Mouse (Mus musculus) ovary, postnatal 36 days (tissue): ENCODE measurements around the gene Ccdc88c.

Source experiments
- DNase-seq: peaks from one replicate; pipeline ENCODE4 v3.0.0; 2022; ENCODE audit warnings: low spot score, mixed read lengths

Gene Ccdc88c

DNA sequence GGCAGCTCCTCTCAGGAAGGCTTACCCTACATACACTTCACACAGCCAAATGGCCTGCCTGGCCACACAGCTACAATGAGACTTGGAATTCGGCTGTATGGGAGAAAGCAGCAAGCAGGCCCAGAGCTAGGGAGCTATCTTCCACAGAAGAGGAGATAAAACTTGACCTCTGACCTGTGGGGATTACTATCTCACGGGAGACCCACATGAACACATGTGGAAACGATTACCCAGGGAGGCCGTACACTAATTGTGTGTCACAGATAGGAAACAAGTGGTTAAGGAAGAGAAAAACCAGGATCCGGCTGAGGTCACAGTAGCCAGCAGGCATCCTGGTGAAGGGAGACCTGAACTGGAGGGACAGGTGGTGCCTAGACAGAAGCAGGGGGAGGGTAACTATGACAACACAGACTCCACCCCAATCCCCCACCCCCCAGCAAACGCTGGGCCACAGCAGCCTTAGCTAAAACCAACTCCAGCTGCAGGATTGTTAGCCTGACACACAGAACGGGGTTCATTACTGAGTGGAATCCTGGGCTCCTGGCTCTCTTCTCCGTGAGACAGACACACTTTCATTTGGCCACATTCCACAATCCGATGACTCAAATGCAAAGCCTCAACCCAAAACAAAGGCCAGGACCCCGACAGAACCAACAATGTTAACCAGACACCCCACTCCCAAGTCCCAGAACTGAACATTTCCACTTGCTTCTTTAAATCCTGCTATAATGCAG, 30.9 kb downstream of the Ccdc88c start:
- no peak for DNase-seq

DNA sequence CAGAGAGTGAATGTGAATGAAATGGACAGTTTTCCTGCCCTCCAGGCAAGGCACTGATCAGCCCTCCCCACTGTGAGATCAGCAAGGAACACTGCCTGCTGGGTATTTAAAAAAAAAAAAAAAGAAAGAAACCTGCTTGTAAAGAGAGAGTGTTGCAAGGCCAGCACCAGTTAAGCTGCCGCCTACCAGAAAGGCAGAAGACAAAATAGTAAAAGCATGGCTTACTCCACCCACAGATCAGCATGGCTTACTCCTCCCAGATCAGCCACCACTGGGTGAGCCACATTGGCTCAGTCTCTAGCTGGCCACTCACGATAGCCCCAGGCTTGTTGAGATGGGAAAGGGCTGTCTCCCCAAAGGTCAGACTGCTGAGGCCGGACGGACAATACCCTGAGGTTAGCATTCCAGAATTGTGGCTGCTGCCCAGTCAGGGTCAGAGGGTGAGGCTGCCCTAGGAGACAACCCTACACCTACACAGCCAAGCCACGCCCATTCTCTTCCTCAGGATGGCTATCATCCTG, 32.4 kb downstream of the Ccdc88c start:
- no peak for DNase-seq

DNA sequence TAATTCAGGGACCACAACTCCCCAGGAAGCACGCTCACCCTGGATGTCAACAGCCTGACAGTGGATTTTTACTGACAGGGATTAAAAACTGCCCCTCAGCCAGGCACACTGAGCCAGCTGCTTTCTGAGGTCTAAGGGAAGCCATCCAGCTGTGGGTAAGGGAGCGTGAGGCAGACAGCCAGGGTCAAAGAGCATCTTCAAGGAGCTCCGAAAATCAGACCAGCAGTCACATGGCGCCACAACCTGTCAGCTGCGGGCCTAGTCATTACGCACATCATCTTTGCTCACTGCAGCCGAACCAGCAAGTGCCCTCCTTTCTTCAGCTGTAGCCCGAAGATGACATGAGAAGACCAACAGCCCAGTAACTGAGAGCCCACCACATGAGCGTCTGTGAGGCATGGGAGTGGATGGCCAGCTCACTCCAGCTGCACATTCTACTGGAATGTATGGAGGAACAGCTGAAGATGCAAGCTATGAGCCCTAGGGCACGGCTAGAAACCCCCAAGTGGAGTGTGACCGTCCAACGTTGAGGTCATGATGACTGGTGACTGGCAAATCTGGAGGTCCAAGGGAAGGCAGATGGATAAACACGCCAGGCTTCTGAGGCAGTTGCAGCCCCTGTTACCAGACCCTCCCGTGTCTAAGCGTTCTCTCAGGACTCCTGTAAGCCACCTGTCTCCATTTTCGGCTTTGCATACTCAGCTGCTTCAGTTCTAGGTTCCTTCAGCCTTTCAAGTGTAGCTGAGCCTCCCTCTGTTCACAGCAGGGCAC, 33.1 kb downstream of the Ccdc88c start:
- DNase-seq, result no peak

DNA sequence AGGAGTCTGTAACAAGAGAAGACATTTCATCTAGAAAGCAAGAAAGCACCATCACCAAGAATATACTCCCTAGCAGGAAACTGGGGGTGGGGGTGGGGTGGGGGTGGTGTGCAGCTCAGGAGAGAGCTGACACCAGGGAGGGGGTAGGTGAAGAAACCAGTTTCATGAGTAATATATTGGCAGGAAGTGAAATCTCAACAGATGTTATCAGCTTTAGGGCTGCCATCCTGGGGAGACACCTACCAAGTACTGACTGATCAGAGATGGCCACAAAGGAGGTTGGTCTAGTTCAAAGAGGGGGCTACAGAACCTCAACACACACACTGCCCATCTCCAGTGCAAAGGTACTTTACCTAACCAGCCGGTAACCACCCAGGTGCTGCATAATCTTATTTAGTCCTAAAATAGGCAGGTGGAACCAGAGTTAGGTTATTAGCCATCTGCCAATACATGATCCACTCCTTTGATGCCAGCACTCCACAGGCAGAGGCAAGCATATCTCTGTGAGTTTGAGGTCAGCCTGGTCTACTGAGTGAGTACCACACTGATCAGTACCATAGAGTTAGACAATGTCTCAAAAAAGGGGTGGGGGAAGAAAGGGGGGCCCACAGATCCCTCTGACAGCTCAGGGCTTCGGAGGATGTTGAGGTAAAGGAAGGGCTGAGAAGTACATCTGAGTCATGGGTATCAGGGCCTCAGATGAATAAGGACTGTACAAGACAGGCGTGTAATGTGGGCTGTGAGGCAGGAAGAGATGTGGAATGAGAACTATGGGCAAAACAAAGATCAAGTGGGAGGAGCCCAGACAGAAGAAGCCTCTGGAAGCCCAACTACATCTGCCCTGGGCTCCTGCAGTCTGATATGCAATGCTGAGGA, 34.5 kb downstream of the Ccdc88c start:
- DNase-seq, result no peak

DNA sequence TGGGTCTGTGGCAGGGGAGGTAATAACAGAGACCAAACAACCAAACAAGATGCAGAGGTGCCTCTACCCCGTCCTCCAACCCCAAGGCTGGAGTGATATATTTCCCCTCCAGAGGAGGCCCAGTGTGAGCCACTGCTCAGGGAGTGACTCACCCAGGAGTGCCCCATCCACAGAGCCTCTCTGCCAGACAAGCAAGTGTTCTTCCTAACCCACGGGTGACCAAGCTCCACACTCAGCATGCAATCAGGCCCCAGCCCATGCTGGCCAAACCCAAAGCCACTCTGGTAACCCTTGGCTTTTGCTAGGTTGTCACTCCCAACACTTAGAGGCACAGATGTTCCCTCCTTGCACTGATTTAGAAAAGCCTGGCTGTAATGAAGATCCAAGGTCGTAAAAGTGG, 35.7 kb downstream of the Ccdc88c start:
- no peak for DNase-seq

DNA sequence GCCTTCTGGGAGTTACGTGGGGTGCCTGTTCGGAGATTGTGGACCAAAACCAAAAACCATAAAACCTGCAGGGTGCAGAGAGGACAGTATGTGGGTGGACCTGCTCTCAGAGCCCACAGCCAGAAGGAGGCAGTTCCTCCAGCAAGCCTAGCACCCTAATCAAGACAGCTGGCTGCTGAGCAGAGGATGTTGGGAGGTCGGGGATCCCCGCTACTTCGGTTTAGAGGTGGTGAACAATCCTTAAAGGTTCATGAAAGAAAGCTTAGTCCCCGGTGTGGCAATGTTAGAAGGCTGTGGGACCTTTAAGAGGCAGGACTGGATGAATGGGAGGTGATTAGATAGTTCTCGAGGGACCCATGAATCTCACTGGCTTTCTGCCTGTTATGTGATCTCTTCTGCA, 36.4 kb downstream of the Ccdc88c start:
- DNase-seq, result no peak

DNA sequence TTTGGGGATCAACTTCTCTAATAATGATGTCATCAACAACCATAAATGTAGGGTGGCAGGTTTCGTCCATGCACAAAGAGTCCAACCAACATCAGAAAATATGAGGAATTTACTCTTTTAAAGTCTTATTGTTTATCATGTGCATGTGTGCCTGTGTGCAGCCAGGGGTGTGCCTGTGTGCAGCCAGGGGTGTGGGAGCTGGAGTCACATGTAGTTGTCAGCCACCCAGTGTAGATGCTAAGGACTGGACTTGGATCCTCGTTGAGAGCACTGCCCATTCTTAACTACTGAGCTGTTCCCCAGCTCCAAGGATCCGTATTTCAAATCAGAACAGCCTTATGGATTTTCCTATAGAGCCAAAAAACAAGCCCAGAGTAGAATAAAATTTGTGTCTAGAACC, 37.7 kb downstream of the Ccdc88c start:
- no peak for DNase-seq

DNA sequence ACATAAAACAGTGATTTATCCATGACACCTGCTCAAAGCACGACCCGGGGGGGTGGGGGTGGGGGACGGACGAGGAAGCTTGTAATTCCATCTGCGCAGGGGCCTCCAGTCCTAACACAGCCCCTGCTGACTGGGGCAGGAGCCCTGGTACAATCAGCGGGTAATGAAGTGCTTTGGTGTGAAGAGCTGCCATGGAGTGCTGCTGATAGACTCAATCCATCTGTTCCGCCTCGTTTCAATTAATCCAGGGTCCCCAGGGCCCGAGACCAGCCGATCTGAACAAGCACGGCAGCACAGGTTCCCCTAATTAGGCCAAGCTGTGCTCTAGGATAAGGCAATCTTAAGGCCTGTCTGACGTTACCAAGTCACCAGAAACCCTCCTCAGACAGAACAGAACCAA, 38.6 kb downstream of the Ccdc88c start:
- DNase-seq, result no peak

DNA sequence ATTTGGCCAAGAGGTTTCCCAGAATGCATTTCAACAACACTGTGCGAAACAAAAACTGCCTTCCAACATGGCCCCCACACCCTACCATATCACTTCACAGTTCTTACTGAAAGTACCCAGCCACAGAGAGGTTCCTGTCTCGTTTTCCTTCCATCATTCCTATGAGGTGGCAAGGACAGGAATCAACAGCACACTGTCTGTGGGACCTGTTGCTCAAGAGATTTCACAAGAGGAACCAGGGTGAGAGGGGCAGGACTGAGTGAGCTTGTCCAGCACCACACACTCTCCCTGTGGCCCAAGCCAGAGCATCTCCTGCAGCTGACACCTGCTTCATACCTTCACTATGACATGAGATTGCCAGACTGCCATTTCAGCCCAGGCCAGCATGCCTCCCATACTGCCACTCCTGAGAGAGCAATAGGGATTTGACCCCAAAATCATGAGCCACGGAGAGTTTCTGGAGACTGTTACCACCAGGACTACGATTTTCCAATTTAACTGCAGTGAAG, 39.0 kb downstream of the Ccdc88c start:
- no peak for DNase-seq

DNA sequence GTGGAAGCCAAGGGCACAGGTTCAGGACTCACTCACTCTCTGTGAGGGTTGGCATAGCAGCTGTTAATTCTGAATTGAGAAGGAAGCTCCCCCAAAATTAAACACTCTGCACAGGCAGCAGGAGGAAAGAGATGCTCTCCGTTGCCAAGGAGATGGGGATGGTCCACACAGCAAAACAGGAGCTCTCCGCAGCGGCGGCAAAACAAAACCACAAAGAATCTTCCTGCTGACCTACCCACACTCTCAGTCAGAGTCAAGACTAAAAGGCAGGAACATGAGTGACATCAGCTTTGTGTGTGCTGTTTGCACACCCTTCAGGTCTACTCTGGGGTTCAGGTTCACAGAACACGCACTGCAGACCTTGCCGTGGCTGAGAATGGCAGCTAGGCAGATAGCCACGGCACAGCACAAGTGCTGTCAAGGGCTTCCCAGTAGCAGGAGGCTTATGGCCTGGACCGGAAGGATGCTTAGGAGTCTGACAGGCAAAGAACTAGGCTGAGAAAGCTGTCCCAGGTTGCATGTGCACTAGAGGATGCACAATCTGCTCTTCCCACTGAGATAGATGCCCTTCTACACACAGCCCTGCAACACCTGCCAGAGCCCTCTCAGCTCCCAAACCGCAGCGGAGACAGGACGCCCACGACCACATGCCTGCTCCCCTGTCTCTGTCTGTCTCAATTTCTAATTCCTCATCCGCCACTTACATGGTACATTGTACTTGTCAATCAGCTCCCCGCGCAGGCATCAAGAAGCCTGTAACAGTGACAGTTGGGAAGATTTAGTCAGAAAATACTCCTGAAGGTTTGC, 40.3 kb downstream of the Ccdc88c start:
- DNase-seq, result no peak

DNA sequence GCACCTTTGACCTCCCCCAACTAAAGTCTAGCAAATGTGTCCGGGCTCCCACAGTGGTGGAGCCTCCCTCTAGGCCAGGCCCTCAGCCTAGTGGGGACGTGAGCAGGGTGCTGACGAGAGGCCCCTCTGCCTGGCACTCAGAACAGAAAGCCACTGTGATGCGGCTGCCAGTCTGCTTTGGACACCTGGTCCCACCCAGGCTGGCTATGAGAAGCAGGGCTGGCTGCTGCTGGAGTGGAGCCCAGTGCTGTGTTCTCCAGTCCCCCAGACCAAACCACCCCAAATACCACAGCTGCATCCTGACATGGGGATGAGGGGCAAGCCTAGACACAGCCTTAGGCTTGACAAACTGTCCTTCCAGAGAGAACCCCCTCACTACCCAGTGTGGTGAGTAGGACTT, 42.4 kb downstream of the Ccdc88c start:
- no peak for DNase-seq

DNA sequence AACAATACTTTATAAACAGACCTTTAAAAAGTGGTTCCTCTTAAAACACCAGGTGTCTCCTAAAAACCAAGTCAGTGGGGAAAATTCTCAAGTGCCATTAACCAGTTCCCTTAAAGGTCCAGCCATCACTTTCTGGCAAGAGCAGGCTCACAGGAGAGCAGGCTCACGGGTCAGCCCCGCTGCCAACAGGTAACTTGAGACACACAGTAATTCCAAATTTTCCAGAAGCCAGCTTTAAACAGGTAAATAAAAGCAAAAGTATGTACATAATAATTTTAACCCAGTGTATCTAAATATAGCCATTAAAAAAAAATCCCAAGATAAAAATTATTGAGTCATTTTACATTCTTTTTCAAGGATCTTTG, 43.1 kb downstream of the Ccdc88c start:
- DNase-seq, result no peak

DNA sequence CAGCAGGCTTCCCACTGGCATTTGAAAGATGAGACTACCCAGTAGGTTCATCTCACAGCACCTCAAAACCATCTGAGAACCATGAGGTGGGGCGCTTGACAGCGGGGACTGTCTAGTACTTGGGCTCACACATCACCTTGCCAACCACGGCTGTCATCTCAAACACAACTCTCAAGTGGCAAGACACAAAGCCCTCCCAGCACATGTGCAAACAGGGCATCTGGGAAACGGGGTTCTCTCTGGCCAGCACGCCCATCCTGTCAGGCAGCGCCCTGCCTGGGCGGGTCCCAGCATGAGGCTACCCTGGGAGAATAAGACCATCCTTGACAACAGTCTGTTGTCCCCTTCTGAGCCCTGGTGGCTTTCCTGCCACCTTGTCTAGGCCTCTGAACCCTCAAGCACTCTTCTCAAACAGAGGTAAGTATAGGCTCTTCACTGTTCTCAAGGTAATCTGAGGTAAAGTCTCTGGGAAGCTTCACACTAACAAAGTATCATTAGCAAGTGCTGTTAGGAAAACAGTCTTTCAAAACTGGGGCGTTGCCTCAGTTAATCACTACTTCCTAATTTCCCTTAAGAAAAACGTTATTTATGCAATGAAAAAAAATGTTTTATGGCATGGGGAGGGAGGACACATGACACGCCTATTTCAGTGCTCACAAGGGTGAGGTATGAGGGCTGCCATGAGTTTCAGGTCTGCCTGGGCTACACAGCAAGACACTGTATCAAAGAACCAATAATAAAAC, 43.6 kb downstream of the Ccdc88c start:
- no peak for DNase-seq

DNA sequence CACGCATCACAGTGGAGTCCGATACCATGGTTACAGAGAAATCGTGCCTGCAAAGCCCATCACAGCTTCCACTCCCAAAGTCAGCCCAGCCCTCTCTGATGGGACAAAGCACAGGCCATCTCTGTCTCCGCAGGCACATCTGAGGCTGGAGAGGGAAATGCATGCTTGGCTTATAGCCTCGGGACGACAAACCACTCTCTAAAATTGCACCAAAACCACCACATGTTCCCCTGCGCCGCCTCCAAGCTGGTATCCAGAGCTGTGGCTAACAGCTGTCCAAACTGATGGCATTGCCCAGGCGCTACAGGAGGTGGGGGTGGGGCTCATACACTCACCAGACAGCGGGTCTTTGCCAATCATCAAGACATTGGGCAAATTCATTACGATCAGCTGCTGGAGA, 45.3 kb downstream of the Ccdc88c start:
- no peak for DNase-seq

DNA sequence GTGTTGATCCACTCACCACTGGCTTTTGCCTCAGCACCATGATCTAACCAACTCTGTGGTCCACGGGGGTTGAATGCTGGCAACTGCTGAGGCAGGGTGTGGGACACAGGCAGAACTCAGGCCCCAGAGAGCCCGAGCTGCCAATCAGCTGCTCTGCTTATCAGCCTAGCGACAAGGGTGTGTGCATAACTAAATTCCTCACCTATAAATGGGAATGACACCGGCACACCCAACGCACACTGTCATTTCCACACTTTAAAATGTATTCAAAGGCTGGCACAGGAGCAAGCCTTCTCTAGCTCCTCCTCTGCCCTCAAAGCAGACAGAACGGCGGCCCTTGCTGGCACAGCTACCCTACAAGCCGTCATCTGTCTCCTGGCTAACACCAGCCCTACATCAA, 46.6 kb downstream of the Ccdc88c start:
- DNase-seq, result no peak

DNA sequence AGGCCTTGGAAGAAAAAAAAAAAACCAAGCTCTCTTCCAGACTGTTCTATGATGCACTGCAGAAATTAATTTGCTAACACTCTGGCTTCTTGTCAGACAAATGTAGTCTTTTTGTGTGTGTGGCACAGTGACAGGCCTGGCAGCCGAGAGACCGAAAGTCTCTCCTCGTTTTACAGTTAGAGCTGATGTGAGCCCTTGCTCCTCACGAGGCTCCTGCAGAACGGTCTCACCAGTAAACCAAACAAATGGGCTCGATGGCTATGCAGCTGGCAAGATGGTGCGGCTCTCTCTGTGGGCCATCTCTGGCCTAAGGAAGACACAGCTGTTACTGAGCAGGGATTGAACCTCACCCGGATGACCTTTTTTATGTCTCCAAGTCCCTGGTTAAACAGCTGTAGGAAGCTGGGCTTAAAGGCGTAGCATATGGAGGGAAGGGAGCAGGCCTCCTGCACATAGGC, 48.3 kb downstream of the Ccdc88c start:
- DNase-seq, result no peak

DNA sequence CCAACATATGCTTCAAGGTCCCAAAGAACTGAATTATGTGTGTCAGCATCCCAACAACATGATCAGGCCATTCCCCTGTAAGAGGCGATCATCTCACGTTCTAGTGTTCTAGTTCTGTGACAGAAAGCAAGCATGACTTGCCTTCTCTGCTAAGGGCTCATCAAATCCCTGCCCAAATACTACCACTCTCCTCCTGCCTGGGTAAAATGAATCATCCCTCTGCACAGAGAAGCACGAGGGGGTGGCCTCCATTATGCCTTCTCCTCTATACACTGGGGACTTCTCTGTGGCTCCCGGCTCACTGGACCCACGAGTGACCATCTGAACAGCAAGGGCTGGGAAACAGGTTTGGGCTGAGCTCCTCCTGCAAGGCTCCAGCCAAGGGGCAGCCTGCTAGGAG, 49.2 kb downstream of the Ccdc88c start:
- DNase-seq, result no peak

DNA sequence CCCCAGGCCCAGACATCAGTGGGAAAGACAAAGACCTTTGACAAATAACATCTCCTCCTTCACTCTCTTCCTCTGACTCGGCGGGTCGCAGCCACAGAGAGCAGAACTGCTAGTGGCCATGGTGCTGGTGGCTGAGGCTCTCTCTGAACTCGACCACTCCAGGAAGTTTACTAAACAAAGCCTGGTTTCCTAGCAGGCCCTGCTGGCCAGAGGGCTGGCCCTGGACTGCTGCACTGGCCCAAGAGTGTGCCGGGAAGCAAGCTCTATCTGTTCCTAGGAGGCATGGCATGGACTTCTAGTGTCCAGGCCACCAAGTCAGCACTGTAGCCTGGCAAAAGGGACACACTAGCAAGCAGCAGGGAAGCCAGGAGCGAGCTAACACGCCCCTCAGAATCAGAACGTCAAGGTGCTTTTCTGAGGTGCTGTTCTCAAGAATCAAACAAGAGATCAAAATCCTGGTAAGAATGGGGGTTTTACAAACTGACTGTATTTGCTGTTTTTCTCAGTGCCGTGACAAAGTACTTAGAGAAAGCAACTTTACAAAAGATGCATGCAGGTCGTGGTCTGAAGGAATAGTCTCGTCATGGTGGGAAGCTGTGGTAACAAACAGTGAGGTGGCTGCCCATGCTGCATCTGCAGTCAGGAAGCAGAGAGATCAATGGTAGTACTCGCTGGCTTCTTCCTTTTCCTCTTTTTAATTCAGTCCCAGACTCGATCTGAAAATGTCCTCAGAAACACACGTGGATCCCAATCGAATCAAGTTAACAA, 50.7 kb downstream of the Ccdc88c start:
- no peak for DNase-seq

DNA sequence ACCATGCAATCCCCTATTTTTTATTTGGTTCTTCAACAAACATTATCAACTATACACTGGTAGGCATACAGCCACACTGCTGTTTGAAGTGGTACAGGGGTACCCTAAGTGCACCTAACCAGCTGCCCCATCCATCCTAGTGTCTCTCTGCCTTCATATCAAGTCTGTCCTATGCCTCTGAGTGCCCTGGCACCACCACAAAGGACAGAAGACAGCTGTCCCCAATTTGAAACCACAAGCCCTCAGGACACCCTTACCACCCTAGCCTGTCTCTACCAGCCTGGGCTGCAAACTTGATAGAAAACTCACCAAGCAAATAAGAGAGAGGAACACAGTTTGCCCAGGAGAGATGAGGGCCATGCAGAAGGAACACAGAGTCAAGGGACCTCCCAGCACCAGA, 51.3 kb downstream of the Ccdc88c start:
- DNase-seq, result no peak

DNA sequence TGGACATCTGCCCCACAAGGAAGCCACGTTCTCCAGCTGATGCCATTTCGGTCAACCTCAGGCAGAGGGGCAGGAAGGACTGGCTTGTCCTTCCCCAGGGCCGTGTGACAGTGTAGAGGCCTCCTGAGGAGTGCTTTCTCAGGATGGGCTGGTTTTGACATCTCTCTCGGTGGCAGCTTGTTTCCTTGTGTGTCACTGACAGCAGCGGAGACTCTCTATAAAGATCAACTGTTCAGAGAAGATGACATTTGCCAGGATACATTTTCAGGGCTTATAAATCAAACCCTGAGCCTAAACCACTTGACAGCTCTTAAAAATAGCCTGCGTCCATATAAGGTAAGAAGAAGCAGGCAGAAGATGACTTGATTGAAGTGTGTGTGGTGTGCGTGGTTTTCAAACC, 59.0 kb downstream of the Ccdc88c start:
- DNase-seq, result no peak
